Mouse (Mus musculus): Measurements from ENCODE around the gene Atf1.
"Not testable (repeated sequence)": the region's sequence is repeated elsewhere in the genome, so short reads cannot be mapped to it uniquely, and the experiment has no call there.

Atf1 gene

DNA sequence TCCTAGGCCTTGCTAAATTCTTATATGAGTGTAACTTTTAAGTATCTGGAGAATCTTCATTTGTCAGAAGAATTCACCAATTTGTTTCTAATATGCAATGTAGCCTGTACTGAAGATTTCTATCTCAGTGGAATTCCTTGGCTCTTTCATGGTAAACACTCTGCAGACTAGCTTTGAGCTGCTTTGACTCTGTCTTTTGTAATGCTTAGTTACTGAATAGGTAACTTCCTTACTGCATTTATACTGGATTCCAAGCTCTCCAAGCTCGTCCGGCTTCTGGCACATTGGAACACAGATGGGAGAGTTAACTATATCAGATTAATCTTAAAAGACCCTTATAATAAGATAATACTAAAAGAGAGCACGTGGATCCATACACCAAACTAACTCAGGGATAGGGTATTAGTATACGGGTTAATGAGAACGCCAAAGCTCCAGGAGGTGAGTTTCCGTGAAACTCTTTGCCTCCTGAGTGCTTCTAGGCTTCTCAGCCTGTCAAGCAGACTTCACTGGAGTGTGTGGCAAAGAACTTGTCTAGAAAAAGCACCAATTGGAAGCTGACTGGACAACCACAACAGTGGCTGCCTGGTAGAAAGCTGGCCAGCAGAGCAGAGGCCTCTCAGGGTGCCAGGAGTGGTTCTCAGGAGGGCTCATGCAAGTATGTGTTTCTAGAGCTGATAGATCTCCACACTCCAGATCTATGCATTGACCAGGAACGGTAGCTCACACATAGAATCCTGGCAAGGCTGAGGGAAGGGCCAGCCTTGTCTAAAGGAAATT lies 31.2 kb downstream of the Atf1 start:
- no peak for DNase-seq (ENCODE audit: low read depth, low spot score)

DNA sequence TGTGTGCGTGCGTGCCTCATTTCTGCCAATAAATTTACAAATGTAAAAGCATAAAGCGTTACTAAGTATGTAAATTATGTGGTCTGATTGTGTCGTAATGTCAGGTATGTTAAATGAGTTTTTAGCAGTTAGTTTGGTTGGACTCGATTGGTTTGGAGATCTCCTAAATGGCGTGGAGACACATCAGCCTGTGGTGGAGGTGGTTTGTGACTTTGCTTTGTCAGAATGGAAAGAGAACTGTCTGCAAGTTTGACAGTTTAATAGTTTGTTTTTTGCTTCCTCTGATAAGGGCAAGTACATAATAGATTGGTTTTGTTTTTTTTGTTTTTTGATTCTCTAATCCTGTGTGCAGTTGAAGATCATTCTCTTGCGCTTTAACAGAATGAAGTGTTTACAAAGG lies 32.7 kb downstream of the Atf1 start:
- DNase-seq (ENCODE audit: low read depth, low spot score), result not testable (repeated sequence)

DNA sequence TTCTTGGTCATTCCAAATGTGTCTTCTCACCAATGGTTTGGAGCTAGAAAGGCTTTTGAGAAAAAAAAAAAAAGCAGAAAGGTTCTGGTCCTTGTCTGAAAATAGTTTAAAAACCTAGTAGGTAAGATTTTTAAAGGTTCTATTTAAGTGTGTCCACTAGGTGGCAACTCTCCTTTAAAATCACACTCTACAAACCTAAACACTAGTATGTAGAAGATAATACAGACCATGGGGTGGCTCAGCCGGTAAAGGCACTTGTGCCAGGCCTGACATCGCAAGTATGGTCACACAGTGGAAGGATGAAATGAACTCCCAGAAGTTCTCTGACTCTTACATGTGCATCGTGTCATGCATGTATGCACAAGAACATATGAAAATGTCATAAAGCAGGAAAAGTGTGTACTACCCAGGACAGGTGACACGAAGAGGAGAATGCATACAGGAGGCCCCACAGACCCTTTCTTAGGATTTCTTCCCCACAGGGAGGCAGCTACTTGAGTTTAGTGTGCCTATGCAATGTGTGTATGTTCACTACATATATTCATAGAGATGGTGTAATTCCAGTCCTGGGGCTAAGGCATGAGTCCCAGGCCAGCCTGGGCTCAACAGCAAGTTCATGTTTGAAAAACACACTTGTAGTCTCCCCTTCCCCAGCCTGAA lies 35.8 kb downstream of the Atf1 start:
- DNase-seq (ENCODE audit: low read depth, low spot score), result peak; percentile 15

DNA sequence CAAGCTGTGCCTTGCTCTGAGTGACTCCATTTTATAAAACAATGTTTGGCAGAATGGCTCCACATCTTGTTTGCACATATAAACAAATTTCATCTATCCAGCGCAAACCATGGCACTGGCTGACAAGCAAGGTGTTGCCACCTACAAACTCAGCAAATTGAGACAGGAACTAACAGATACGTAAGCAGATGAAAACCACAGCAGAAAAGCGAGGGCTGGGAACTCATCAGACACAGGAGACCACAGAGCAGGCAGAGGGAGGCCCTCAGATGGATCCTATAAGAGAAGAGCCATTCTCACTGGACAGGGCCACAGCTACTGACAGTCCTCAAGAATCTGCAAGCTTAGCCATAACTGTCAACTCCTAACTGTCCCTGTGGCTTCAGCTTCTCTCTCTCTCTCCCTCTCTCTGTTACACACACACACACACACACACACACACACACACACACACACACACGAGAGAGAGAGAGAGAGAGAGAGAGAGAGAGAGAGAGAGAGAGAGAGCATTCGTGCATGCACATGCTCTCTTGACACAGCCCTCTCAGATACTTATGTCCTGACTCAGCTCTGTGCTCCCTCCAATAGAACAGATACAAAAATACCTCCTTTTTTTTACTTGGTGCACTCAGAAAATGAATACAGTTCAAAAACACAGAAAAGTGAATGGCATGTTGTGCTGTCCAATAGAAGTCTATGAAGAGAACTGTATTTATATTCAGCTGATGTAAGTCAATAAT lies 38.1 kb downstream of the Atf1 start:
- DNase-seq (ENCODE audit: low read depth, low spot score), result no peak

DNA sequence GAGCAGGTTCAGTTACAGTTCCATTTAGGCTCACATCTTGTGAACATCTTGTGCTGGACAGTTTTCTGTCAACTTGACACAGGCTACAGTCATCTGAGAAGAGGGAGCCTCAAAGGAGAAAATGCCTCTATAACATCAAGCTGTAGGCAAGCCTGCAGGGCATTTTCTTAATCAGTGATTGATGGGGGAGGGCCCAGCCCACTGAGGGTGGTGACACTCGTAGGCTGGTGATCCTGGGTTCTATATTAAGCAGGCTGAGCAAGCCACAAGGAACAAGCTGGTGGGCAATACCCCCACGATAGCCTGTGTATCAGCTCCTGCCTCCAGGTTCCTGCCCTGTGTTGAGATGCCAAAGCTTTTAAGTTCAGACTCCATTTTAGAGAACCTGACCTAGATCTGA lies 41.3 kb downstream of the Atf1 start:
- no peak for DNase-seq (ENCODE audit: low read depth, low spot score)

DNA sequence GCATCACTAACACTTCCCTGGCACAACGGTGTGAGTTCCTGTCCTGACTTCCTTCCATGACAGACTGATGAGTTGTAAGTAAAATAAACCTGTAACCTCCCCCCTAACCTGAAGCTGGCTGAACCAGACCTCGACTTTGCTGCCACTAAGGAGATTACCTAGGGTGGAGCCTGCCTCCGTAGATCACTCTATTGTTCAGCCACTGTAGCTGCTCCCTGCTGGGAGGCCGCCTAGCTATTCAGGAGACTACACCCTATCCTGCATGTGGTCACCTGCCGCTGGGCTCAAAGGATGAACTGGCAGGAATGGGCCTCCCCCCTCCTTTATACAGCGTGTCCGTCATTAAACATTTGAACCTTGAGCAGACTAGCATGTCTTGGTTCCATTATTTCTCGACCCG lies 42.2 kb downstream of the Atf1 start:
- no peak for DNase-seq (ENCODE audit: low read depth, low spot score)

DNA sequence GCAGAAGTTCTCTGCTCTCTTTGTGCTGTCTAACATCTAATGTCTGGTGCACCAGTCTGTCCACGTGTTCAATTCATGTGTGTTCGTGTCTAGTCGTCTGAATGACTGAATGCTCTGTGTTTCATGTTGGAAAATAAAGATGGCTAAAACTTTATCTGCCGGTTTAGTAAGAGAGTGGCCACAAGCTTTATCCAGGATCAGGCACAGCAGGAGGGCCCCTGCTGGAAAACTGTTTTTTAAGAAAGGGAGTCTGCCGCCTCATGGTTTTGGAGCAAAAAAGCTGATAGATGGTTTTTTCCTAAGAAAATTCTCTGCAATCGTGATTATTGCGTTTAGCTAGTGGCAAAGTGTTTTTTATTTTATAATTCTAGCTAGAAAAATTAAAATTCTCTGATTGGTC lies 43.0 kb downstream of the Atf1 start:
- DNase-seq (ENCODE audit: low read depth, low spot score), result not testable (repeated sequence)

DNA sequence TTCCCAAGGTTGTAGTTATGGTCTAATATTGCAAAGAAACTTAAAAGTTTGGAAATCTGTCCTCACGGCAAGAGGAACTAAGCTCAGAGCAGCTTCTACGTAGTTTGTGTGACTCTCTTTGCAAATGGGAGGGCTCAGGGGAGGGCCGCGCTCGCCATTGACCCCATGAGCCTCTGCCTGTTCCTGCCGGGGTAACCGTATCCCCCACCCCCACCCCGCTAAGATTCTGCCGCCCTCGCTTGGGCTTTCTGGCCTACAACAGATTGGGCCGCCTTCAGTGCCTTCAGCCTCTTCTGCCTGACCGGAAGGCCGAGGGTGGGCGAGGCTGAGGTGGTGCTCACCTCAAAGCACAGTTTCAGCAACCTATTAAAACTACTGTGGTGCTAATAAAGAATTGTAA lies 43.8 kb downstream of the Atf1 start:
- no peak for DNase-seq (ENCODE audit: low read depth, low spot score)

DNA sequence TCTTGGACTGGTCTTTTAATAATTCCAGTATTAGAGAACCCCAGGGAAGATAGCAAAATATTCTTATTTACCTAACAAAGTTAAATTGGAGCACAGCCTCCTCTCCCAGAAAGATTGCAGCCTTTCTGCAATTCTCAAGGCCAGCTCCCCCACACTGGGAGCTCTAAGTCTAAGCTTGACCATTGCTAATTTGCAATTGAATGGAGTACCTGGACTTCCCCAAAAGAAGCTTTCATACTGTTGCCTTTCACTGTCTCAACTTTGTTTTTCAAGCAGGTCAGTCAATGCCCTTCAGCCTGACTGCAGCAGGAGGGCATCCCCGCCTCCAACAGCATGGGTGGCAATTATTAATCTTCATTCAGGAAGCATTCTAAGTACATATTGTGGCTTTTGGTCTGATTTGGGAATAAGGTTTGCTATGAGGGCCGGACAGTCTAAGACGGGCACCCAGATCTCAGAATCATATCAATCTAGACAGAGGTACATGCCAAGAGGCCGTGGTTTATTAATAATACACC lies 46.2 kb downstream of the Atf1 start:
- DNase-seq (ENCODE audit: low read depth, low spot score), result not testable (repeated sequence)

DNA sequence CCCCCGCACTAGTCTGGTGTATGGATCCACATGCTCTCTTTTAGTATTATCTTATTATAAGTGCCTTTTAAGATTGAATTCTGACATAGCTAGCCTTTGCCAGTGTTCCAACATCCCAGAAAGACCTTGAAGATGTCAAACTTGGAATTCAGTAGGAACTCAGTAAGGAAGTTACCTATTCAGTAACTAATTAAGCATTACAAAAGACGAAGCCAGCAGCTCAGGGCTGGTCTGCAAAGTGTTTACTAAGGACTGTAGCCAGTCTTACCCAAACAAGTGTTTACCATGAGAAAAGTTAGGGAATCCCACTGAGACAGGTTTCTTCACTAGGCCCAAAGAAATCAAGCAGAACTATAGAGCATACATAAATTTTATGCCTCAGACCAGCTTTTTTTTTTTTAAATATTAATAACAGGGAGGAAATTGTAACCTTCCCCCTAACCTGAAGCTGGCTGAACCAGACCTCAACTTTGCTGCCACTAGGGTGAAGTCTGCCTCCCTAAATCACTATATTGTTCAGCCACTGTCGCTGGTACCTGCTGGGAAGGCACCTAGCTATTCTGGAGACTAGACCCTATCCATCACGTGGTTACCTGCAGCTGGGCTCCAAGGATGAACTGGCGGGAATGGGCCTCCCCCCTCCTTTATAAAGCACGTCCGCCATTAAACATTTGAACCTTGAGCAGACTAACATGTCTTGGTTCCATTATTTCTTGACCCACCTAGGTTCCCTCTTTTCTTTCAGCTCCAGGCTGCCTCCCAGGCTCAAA lies 47.4 kb downstream of the Atf1 start:
- DNase-seq (ENCODE audit: low read depth, low spot score), result no peak

DNA sequence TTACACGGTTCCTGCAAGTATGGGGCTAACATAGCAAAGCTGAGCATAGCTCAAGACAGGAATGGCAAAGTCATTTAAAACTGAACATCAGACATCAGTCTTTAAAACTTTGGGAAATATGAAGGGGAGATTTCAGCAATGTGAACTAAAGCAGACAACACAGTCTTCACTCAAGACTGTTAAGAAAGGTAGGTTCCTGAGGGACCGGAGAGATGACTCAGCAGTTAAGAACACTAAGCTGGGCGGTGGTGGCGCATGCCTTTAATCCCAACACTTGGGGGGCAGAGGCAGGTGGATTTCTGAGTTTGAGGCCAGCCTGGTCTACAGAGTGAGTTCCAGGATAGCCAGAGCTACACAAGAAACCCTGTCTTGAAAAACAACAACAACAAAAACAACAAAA lies 48.8 kb downstream of the Atf1 start:
- DNase-seq (ENCODE audit: low read depth, low spot score), result no peak

DNA sequence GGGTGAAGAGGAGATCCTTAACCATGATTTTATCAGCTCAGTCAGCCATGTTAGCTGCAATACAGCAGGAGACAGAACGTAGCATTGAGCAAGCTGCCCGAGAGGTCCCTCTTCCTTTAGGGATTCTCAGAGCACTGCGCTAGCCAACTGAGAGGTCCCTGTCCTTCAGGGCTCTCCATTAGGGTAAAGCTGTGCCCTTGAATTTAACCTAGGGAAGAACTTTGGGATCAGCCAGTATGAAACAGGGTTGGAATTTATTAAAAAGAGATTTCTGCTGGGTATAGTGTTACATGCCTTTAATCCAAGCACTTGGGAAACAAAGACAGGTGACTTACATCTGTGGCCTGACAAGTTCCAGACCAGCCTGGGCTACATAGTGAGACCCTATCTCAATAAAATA lies 50.0 kb downstream of the Atf1 start:
- DNase-seq (ENCODE audit: low read depth, low spot score), result no peak

DNA sequence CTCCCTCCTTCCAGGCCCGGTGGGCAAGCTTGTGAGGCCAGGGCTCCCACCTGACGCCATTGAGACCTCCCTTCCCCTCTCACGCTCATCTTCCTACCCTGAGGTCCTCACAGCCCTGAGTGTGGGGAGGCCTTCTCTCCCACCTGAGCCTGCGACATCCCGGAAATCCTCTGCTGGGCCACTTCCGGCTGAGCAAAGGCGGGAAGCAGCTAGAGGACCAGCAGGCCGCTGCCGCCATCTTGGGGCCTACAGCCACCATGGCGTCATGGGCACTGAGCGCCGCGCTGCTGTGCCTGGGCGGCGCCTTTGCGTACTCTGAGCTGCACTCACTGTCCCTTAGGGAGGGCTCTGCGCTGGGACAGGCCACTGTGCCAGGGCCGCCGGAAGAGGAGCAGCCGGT lies 53.0 kb downstream of the Atf1 start, which contains the start of gene Tmprss12:
TSS of gene Tmprss12 (plus strand) at position 212 of the 400 bp plus-strand sequence.
- DNase-seq (ENCODE audit: low read depth, low spot score), result no peak

DNA sequence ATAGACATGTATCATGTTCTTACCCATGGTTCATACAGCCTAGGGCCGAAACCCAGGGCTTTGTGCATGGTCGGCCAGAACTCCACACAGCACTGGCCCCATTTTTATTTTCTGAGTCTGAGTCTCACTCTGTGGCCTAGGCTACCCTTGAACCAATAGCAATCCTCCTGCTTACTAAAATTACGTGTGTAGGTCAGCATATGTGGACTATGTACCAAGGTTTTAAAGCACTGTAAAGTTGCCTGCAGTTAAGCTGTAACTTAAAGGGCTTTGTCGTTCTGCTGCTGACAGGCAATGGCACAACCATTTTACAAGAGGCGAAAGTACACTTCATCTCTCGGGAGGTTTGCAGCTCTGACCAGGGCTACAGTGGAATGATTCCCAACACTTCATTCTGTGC lies 61.4 kb downstream of the Atf1 start:
- DNase-seq (ENCODE audit: low read depth, low spot score), result no peak

DNA sequence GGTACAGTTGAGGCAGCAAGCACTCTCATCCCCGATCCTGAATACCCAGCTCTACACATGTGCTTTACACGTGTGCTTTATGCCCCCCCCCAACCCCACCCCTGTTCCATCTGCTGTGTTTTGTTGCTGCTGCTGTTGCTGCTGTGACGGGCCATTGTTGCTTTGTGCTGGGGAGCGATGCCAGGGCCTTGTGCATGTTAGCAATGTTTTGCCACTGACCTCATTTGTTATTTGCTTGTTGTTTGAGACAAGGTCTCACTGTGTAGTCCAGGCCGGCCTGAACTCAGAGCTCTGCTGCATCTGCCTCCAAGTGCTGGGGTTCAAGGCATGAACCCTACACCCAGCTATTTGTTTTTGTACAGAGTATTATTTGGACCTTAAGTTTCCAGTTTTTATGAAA lies 63.2 kb downstream of the Atf1 start:
- DNase-seq (ENCODE audit: low read depth, low spot score), result no peak

DNA sequence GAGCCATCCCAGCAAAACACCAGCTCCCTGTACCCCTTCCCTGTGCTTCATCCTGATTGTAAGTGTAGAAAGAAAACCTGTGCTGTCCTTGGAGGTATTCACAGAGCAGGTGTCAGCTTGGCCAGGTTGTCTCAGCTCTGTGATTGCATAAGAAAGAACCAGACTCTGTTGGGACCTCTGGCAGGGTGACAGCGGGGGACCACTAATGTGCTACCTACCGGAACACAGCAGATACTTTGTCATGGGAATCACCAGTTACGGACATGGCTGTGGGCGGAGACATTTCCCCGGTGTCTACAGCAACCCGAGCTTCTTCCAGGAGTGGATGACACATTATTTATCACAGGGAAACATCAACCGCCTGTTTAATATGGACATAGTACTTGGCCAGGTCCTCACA lies 64.7 kb downstream of the Atf1 start:
- no peak for DNase-seq (ENCODE audit: low read depth, low spot score)

DNA sequence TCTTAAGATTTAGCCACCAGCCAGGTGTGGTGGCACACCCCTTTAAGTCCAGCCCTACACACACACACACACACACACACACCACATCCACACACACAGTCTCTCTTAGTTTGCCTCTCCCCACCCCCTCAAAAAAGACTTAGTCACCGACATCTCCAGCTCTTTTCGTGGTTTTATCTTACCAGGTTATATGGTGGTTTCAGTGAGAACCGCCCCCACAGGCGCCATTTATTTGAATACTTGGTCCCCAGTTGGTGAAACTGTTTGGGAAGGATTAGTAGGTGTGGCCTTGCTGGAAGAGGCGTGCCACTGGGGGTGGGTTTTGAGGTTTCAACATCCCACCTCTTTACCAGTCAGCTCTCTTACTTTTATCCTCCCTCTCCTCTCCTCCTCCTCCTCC lies 70.2 kb downstream of the Atf1 start:
- DNase-seq (ENCODE audit: low read depth, low spot score), result no peak

DNA sequence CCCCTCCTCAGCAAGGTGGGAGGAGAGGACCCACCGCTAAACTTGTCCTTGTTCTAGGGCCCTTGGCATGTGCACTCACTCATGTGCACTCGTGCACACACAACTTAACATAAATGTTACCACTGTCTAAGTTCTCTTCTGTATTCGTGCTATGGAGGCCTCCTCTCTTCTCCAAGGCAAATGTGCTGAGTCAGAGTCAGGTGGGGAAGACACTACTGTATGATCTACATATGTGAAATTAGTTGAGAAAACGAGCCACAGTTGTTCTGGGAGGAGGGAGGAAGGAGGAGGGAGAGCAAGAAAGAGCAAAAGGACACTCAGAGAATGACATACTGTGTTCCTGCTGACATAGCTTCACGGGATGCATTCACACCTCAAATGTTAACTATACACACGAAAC lies 72.9 kb downstream of the Atf1 start:
- no peak for DNase-seq (ENCODE audit: low read depth, low spot score)

DNA sequence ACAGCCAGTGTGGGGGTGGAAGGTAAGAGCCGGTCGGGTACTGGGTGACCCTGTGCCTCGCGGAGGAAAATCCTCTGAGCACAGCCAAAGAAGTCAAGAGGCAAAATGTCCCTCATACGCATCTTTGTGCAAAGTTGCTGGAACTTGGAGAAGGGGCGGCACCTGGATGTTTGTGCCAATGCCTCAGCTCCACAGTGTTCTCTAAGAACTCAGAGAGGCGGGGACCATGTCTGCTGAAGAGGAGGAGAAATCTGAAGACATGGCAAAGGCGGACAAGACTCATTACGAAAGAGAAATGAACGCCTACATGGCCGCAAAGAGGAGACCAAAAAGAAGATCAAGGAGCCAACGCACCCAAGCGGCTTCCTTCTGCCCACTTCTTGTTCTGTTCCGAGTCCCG lies 73.9 kb downstream of the Atf1 start:
- no peak for DNase-seq (ENCODE audit: low read depth, low spot score)

DNA sequence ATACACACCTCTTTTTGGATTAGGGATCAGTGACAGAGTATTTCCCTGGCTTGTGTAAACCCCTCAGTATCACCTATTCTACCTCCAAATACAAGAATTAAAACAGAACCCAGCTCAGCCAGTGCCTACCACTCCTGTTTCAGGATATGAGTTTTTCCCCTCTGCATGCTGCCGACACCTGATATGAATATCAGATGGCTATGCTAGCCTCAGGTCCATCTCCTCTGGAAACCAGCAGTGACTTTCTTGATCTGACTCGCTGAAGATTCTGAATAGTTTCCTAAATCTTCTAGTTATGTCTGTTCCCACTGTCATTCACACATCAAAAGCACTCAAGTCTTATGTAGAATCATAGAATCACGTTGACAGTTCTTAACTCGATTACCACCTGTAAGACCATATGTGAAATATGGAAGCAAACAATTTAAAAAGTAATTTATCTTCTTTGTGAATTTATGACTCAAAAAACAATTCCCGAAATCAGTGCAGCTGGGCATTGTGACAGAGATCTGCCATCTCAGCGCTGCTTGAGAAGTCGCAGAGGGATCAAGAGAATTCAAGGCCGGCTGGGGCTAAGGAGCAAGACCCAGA lies 75.9 kb downstream of the Atf1 start:
- DNase-seq (ENCODE audit: low read depth, low spot score), result no peak
